Mouse (Mus musculus) erythroblast, embryonic 14.5 days (primary cell): Measurements from ENCODE around the gene Clip2.

Source experiments
- GATA1 ChIP-seq: IDR thresholded peaks from 2 replicates; pipeline ENCODE4 v1.6.1; 2012; ENCODE audit warnings: low read length, inconsistent platforms, mixed read lengths
- TAL1 ChIP-seq: IDR thresholded peaks from 3 replicates; pipeline ENCODE4 v1.6.1; 2012; ENCODE audit warnings: low read length, inconsistent platforms, mixed read lengths

DNA sequence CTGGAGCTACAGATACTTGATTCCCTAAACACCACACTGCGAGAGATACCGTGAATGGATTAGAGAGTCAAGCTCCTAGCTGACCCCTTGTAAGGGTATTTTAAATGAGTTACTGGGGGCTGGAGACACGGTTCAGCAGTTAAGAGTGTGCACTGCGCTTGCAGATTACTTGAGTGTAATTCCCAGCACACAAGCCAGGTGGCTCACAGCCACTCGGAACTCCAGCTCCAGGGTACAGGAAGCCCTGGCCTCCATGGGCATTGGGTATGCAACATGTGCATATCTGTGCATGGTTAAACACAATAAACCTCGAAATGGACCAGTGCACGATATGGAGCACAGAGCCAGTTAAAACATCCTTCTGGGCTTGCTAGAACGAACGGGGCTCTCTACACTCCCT, 50.8 kb downstream of the Clip2 start:
- no peak for TF ChIP-seq GATA1
- no peak for TF ChIP-seq TAL1
